Mouse (Mus musculus): ENCODE data around the gene Gm44503. TPM values are rescaled to one million over a fixed set of nuclear protein-coding genes. Genes with fewer than 3 reads are reported as not detected.

Gene Gm44503
- polyA plus RNA-seq (2012; rRNA removed), result not detected in 2 replicates

DNA sequence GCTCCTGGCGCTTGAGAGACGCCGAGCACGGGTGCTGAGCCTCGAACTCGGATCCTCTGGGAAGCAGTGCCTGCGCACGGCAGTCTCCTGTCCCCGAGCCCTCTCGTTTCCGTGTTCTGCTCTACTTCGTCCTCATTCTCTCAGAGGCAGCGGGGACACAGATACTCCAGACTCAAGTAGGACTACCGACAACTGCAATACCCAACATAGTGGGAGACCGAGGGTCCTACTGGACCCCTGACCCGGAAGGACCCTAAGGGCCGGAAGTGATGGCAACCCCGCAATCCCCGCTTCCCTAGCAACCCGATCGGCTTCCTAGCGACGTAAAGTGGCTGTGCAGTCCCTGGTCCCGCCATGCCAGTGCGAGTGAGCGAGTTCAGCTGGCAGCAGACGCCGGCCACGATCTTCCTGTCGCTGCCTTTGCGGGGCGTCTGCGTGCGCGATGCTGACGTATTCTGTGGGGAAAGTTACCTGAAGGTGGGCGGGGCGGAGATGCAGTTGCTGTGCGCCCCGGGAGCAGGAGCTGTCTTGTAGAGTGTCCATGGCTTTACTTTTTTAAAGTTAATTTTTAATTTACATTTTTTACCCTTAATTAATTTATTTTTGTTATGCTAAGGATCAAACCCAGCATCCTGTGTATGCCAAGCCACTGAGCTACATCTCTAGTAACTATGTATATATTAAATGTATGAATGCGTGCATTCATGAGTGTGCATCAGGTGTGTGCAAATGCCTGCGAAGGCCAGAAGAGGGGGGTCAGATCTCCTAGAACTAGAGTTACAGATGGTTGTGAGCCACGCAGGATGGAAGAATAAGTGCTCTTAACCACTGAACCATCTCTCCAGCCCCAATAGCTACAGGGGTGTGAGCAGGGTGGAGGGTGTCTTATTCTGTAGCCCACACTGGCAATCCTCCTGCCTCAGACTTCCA, at the start of gene Gm44503, which contains the start of gene Dyx1c1:
TSS of gene Gm44503 (plus strand) at position 332 of the 930 bp plus-strand sequence.
TSS of gene Dyx1c1 (plus strand) at position 265 of the 930 bp plus-strand sequence.
- DNase-seq, result peak; percentile 79
- H3K4me3 ChIP-seq (replicated peaks; ENCODE audit: extremely low read depth, low read depth, low read length), result peak within 1 kb of the TSS; percentile 80
- WGBS, result 2% methylated on average over 43 of the region's 43 CpGs
- no peak for TF ChIP-seq CTCF (IDR thresholded peaks at IDR 0.05; ENCODE audit: insufficient read depth, low read length)
- peak; percentile 56; the same call in 1 of the 2 replicates for TF ChIP-seq POLR2A (IDR thresholded peaks at IDR 0.05; ENCODE audit: borderline replicate concordance, extremely low read depth, low read depth, low read length)
- H3K4me1 ChIP-seq (ENCODE audit: control insufficient read depth, insufficient read depth, low read length), result no peaks in the 10 kb centered on the region

DNA sequence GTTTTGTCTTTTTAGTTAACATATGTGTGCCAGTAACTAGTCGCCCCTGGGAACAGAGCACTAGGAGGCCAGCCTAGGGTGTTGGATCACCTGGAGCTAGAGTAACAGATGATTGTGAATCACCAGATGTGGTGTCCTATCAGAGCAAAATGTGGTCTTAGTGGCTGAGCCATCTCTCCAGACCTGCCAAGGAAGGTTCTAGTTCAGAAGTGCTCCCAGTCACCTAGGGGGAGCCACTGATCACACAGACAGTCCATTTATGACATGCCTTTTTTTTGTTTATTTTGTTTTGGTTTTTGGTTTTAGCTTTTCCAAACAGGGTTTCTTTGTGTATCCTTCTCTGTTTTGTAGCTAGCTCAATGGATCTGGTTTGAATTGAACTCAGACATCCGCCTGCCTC, 47.3 kb upstream of the Gm44503 start:
- Histone ChIP-seq H3K4me3 (replicated peaks; ENCODE audit: extremely low read depth, low read depth, low read length) (no peak overlapping the region), H3K4me1 (ENCODE audit: control insufficient read depth, insufficient read depth, low read length) (no peaks in the 10 kb centered on the region)
- 92% methylated on average over 2 of the region's 2 CpGs for WGBS
- no peak for DNase-seq
- no peak for TF ChIP-seq POLR2A (IDR thresholded peaks at IDR 0.05; ENCODE audit: borderline replicate concordance, extremely low read depth, low read depth, low read length)
- no peak for TF ChIP-seq CTCF (IDR thresholded peaks at IDR 0.05; ENCODE audit: insufficient read depth, low read length)

DNA sequence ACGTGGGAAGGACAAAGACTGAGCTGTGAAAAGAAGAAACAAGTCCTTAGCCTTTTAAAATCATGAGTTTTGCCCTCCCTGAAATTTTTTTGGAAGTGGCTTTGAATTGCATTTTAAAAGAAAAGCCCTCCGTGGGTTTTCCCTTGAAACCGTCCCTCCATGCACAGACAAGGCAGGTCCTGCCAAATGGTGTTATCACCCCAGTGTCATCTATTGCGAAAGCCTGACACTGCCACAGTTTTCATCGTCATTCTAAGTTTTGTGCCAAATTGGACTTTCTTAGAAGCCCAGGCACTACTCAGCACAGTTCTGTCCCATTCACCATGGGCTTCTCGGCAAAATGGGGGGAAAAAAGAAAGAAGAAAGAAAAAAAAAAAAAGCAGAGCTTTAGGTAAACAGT, 45.1 kb upstream of the Gm44503 start:
- DNase-seq, result no peak
- no peak overlapping the region for H3K4me3 ChIP-seq (replicated peaks; ENCODE audit: extremely low read depth, low read depth, low read length)
- TF ChIP-seq POLR2A (IDR thresholded peaks at IDR 0.05; ENCODE audit: borderline replicate concordance, extremely low read depth, low read depth, low read length), result no peak
- WGBS, result 25% methylated on average over 6 of the region's 6 CpGs
- no peaks in the 10 kb centered on the region for H3K4me1 ChIP-seq (ENCODE audit: control insufficient read depth, insufficient read depth, low read length)

DNA sequence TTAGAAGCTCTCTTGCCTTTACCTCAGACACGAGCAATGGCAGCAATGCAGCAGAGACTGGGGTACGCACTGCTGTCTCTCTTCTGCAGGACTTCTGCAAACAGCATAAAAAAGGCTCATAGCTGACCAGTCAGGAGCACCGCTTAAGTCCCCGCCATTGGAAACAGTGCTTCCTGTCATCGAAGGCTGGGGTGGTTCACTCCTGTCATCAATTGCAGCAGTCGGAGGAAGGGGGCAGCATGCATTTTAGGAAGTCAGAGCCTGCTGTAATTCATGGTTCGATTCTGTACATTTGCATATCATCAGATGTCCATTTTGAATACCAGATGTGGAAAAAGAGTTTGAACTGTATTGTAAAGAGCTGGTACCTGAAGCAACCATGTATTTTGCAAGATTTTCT, 42.9 kb upstream of the Gm44503 start:
- no peak overlapping the region for H3K4me3 ChIP-seq (replicated peaks; ENCODE audit: extremely low read depth, low read depth, low read length)
- WGBS, result 51% methylated on average over 7 of the region's 7 CpGs
- no peak for DNase-seq
- TF ChIP-seq POLR2A (IDR thresholded peaks at IDR 0.05; ENCODE audit: borderline replicate concordance, extremely low read depth, low read depth, low read length), result no peak
- TF ChIP-seq CTCF (IDR thresholded peaks at IDR 0.05; ENCODE audit: insufficient read depth, low read length), result no peak
- no peaks in the 10 kb centered on the region for H3K4me1 ChIP-seq (ENCODE audit: control insufficient read depth, insufficient read depth, low read length)

DNA sequence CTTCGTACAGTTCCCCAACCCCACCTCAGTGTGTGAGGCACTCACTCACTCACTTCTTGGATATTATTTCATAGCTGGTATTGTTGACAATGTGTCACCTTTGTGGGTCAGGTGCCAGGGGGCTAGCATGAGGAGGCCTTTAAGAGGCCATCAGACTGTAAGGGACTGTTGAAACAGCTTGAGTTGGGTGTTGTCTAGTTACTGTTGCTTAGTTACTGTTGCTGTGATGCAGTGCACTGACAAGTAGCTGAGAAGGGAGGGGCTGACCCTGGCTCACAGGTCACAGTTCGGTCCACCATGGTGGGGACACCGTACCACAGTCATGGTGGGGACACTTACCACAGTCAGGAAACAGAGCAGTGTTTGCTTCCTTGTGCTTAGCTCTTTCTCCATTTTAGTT, 35.6 kb upstream of the Gm44503 start:
- H3K4me3 ChIP-seq (replicated peaks; ENCODE audit: extremely low read depth, low read depth, low read length), result no peak overlapping the region
- no peak for DNase-seq
- 84% methylated on average over 3 of the region's 3 CpGs for WGBS

DNA sequence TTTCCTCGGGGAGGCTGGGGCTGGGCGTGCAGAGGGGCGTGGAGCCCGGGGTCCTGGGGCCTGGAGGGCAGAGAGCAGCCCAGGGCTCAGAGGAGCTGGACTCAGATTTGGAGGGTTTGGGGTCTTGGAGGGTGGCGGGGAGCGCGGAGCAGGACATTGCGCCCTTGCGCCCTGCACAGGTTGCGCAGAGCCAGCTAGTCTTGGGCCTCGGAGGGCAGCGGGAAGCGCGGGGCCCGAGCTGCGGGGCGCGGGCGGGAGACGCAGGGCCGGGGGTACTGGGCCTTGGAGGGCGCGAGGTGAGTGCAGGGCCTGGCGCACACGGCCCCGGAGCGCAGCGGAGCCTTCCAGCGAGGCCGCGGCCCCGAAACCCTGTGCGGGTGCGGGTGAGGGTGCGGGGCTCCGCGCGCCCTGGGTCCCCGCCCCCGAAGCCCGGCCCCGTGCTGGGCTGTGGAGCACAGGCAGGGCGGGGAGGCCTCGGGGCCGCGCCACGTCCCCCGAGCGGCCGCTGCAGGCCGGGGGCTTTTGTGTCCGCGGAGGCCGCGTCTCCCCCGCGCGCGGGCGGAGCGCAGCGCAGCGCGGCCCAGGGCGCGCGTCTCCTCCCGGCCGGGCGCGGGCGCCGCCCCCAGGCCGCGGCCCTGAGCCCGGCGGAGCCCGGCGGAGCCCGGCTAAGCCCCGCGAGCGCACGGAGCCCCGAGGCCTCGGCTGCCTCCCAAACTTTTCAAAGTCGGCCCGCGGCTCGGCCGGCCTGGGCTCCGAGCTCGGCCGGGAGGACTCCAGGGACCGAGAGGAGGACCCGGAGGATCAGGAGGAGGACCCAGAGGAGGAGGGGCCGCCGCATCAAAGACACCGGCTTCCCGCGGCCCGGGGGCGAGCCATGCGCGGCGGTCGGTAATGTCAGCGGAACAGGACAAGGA, 33.4 kb upstream of the Gm44503 start, which contains the start of gene Pygo1:
TSS of gene Pygo1 (plus strand) at position 625 of the 914 bp plus-strand sequence.
- DNase-seq, result peak; percentile 35
- 1% methylated on average over 94 of the region's 108 CpGs for WGBS
- peak within 1 kb of the TSS; percentile 74 for H3K4me3 ChIP-seq (replicated peaks; ENCODE audit: extremely low read depth, low read depth, low read length)
- H3K4me1 ChIP-seq (ENCODE audit: control insufficient read depth, insufficient read depth, low read length), result no peaks in the 10 kb centered on the region
- no peak for TF ChIP-seq CTCF (IDR thresholded peaks at IDR 0.05; ENCODE audit: insufficient read depth, low read length)
- TF ChIP-seq POLR2A (IDR thresholded peaks at IDR 0.05; ENCODE audit: borderline replicate concordance, extremely low read depth, low read depth, low read length), result no peak

More for the DNA sequence above, 35.6 kb upstream of the Gm44503 start:
- H3K4me1 ChIP-seq (ENCODE audit: control insufficient read depth, insufficient read depth, low read length), result no peaks in the 10 kb centered on the region
- TF ChIP-seq POLR2A (IDR thresholded peaks at IDR 0.05; ENCODE audit: borderline replicate concordance, extremely low read depth, low read depth, low read length) (no peak), CTCF (IDR thresholded peaks at IDR 0.05; ENCODE audit: insufficient read depth, low read length) (no peak)

DNA sequence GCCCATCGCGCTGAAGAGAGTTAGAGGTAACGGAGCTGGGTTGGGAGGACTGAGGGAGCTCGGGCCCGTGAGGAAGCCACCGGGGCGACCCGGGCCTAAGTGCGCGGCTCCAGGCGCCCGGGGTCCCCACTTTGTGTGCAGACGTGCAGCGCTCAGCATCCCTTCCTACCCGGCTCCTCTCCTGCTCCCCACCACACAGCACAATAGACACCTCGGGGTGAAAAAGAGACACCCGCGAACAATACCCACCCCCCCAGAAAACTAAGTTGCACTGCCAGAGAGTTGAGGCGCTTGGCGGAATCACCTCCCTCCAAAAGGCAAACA, 32.8 kb upstream of the Gm44503 start:
- no peak for TF ChIP-seq POLR2A (IDR thresholded peaks at IDR 0.05; ENCODE audit: borderline replicate concordance, extremely low read depth, low read depth, low read length)
- TF ChIP-seq CTCF (IDR thresholded peaks at IDR 0.05; ENCODE audit: insufficient read depth, low read length), result no peak
- Histone ChIP-seq H3K4me3 (replicated peaks; ENCODE audit: extremely low read depth, low read depth, low read length) (peak overlapping the region; percentile 74), H3K4me1 (ENCODE audit: control insufficient read depth, insufficient read depth, low read length) (no peaks in the 10 kb centered on the region)
- WGBS, result 3% methylated on average over 20 of the region's 20 CpGs
- DNase-seq, result no peak

DNA sequence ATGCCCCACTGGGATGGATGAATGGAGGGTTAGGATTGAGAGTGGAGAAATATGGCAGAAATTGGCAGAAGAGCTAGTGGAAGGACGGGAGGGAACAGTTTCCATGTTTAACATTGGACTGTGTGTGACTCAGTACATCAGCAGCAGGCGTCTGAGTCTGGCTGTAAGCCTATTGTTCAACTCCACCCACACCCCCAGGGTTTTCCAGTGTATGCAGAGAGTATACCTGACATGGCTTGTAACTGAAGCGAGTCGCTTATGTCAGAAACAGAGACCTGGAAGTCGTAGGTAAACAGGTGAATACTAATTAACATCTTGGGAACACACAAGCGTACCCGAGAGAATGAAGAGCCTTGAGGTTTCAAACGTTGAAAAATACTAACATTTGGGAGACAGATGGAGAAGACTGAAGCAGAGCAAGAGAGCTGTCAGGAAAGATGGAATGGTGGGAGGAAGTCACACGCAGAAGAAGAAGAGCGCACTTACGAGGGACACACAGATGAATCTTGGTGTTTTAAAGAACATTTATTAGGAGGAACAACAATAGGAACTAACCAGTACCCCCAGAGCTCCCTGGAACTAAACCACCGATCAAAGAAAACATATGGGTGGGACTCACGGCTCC, 27.4 kb upstream of the Gm44503 start:
- Histone ChIP-seq H3K4me3 (replicated peaks; ENCODE audit: extremely low read depth, low read depth, low read length) (no peak overlapping the region), H3K4me1 (ENCODE audit: control insufficient read depth, insufficient read depth, low read length) (no peaks in the 10 kb centered on the region)
- WGBS, result 77% methylated on average over 13 of the region's 13 CpGs
- DNase-seq, result no peak
- no peak for TF ChIP-seq CTCF (IDR thresholded peaks at IDR 0.05; ENCODE audit: insufficient read depth, low read length)
- no peak for TF ChIP-seq POLR2A (IDR thresholded peaks at IDR 0.05; ENCODE audit: borderline replicate concordance, extremely low read depth, low read depth, low read length)

DNA sequence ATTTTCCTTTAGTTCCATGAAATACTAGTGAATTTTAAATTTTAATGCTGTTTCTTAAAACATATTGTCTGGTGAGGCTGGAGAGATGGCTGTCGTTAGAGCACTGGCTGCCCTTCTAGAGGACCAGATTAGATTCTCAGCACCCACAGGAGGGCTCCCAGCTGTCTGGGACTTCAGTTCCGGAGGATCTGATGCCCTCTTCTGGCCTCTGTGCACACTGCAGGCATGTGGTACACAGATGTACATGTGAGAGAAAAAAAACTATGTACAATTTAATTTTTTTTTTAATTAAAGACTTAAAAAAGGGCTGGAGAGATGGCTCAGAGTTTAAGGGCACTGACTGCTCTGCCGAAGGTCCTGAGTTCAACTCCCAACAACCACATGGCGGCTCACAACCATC, 23.3 kb upstream of the Gm44503 start:
- no peak for DNase-seq
- WGBS, result 91% methylated on average over 4 of the region's 4 CpGs
- no peak for TF ChIP-seq CTCF (IDR thresholded peaks at IDR 0.05; ENCODE audit: insufficient read depth, low read length)
- TF ChIP-seq POLR2A (IDR thresholded peaks at IDR 0.05; ENCODE audit: borderline replicate concordance, extremely low read depth, low read depth, low read length), result no peak
- Histone ChIP-seq H3K4me1 (ENCODE audit: control insufficient read depth, insufficient read depth, low read length) (no peaks in the 10 kb centered on the region), H3K4me3 (replicated peaks; ENCODE audit: extremely low read depth, low read depth, low read length) (no peak overlapping the region)
